Mouse (Mus musculus) lung, postnatal 0 days (tissue): ENCODE measurements around the gene Actl6b.

Source experiments
- CTCF ChIP-seq: IDR thresholded peaks from 2 replicates; pipeline ENCODE4 v1.5.1; 2016; ENCODE audit warnings: antibody characterized with exemption, mild to moderate bottlenecking
- EP300 ChIP-seq: IDR thresholded peaks from 2 replicates; pipeline ENCODE4 v1.6.1; 2016; ENCODE audit warnings: antibody characterized with exemption, mild to moderate bottlenecking, control low read depth

DNA sequence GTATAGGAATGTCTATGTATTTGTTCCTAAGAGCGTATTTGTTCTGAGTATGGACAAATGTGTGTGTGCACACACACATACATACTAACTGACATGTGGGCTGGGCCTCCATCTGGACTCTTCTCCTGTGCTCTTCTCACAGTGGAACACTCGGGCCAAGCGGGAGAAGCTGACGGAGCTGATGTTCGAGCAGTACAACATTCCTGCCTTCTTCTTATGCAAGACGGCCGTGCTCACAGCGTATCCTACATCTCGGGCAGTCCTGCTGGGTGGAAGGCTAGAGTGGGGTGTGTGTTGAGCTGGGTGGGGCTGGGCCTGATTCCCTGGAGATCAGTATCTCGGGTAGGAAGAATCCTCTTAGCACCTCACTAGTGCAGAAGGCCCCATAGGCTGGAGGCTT, 9.6 kb downstream of the Actl6b start:
- TF ChIP-seq CTCF: no peak
- TF ChIP-seq EP300: no peak
